Mouse (Mus musculus): ENCODE results near the gene Rnf222. TPM values are rescaled to one million over a fixed set of nuclear protein-coding genes. Genes with fewer than 3 reads are reported as not detected.

The Rnf222 gene
- total and polyA plus RNA-seq, 3 experiments: not detected

DNA sequence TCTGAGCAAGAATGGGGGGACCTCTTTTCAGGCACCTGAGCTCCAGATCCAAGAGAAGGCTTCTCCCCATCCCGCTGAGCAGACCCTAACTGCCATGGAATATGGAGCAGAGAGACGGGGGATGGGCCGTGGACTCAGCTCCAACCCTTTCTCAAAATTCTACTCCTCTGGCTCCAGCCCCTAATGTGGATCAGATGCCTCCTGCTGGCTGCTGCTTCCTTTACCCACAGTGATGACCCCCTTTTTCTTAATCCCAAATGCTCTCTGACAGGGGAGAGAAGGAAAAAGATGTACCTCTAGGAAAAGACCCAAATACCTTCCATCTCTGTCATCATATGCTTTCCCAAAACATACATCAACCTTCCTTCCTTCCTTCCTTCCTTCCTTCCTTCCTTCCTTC lies 38.6 kb downstream of the Rnf222 start, which contains the start of gene Odf4:
Odf4 (minus strand) TSS at position 101 of the 400 bp plus-strand sequence.
- dilution Hi-C loops (cut with MboI; ENCODE audit: extremely low pct_ligation_motif_present, extremely low pct_unique_long_range_greater_than_20kb, low sequenced_read_pairs): no loop called here
- DNase-seq (ENCODE audit: extremely low read depth): no peak
- H3K27ac ChIP-seq (ENCODE audit: insufficient read depth, low read depth): no peak within 1 kb of the TSS
- TF ChIP-seq UBTF (IDR thresholded peaks at IDR 0.05; ENCODE audit: low read depth, low read length) (no peak), RCOR1 (conservative IDR thresholded peaks at IDR 0.05; ENCODE audit: low read depth, low read length) (no peak), KAT2A (IDR thresholded peaks at IDR 0.05; ENCODE audit: insufficient replicate concordance, low read length) (no peak), ELF1 (IDR thresholded peaks at IDR 0.05; ENCODE audit: low read depth, low read length) (no peak), ZNF384 (IDR thresholded peaks at IDR 0.05; ENCODE audit: low read depth, low read length) (no peak)
- H3K9me3 ChIP-seq (replicated peaks; ENCODE audit: low read length): no peaks in the 10 kb centered on the region
- no peaks in the 10 kb centered on the region for H3K79me2 ChIP-seq (replicated peaks; ENCODE audit: control insufficient read depth, extremely low read depth, insufficient read depth, poor library complexity, severe bottlenecking)
- H3K4me3 ChIP-seq (replicated peaks in 1 of 3; ENCODE audit: low read depth in 2 of 3, low read length in 2 of 3, poor library complexity in 1 of 3): no peak within 1 kb of the TSS
- H3K4me2 ChIP-seq (ENCODE audit: insufficient read depth, low read depth, poor library complexity, severe bottlenecking): no peak within 1 kb of the TSS
- in situ Hi-C loops (cut with MboI; ENCODE audit: low pct_ligation_motif_present, low pct_unique_long_range_greater_than_20kb, low sequenced_read_pairs): no loop called here
- H3K4me1 ChIP-seq (ENCODE audit: control insufficient read depth in 1 of 2, insufficient read depth in 2 of 2): no peaks in the 10 kb centered on the region
- H3K27me3 ChIP-seq (replicated peaks): peaks cover 48% of the 10 kb centered on the region
- H3K36me3 ChIP-seq (replicated peaks in 1 of 2; ENCODE audit: control insufficient read depth in 1 of 2, insufficient read depth in 1 of 2, low read length in 1 of 2): no peaks in the 10 kb centered on the region
- no peak within 1 kb of the TSS for H3K9ac ChIP-seq (ENCODE audit: insufficient read depth, low read depth)

DNA sequence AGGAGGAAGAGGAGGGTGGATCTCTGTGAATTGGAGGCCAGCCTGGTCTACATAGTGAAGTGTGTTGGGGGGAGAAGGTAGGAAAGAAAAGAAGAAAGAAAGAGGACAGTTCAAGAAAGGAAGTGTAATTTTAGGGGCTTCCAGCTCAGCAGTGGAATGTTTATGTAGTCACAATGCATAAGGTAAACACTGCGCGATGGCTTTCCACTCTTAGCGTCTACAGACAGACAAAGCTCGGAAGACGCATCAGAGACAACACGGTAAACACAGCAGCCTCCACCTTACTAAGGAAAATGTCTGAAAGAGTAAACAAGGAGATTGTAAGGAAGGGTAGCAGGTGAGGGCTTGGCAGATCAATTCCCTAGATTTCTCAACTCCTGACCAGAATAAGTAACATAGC lies 41.6 kb downstream of the Rnf222 start:
- dilution Hi-C loops (cut with MboI; ENCODE audit: extremely low pct_ligation_motif_present, extremely low pct_unique_long_range_greater_than_20kb, low sequenced_read_pairs): no loop called here
- peaks cover 29% of the 10 kb centered on the region for H3K27me3 ChIP-seq (replicated peaks)
- H3K27ac ChIP-seq (ENCODE audit: insufficient read depth, low read depth): no peak overlapping the region
- TF ChIP-seq EP300 (IDR thresholded peaks at IDR 0.05; ENCODE audit: low read length): no peak
- no peak for TF ChIP-seq SMC3 (IDR thresholded peaks at IDR 0.05; ENCODE audit: low read depth, low read length)
- no peak for TF ChIP-seq JUN (IDR thresholded peaks at IDR 0.05; ENCODE audit: insufficient read depth, low read depth, low read length)
- no peak for TF ChIP-seq CHD2 (IDR thresholded peaks at IDR 0.05; ENCODE audit: low read length)
- TF ChIP-seq ELF1 (IDR thresholded peaks at IDR 0.05; ENCODE audit: low read depth, low read length): no peak
- no peak for TF ChIP-seq GABPA (IDR thresholded peaks at IDR 0.05; ENCODE audit: insufficient replicate concordance, low read depth, low read length)
- TF ChIP-seq PAX5 (IDR thresholded peaks at IDR 0.05; ENCODE audit: low read length): no peak
- no peak for TF ChIP-seq MAFK (IDR thresholded peaks at IDR 0.05; ENCODE audit: insufficient replicate concordance, low read length)
- no peak for TF ChIP-seq TCF12 (IDR thresholded peaks at IDR 0.05; ENCODE audit: low read depth, low read length)
- no peak for TF ChIP-seq BHLHE40 (IDR thresholded peaks at IDR 0.05; ENCODE audit: low read depth, low read length)
- H3K4me3 ChIP-seq (replicated peaks in 1 of 3; ENCODE audit: low read depth in 2 of 3, low read length in 2 of 3, poor library complexity in 1 of 3): no peak overlapping the region
- no peaks in the 10 kb centered on the region for H3K79me2 ChIP-seq (replicated peaks; ENCODE audit: control insufficient read depth, extremely low read depth, insufficient read depth, poor library complexity, severe bottlenecking)
- no peak overlapping the region for H3K9ac ChIP-seq (ENCODE audit: insufficient read depth, low read depth)
- H3K4me1 ChIP-seq (ENCODE audit: control insufficient read depth in 1 of 2, insufficient read depth in 2 of 2): peaks cover 5 to 13% of the 10 kb centered on the region in 2 experiments
- in situ Hi-C loops (cut with MboI; ENCODE audit: low pct_ligation_motif_present, low pct_unique_long_range_greater_than_20kb, low sequenced_read_pairs): no loop called here
- DNase-seq (ENCODE audit: extremely low read depth): no peak
- no peak overlapping the region for H3K4me2 ChIP-seq (ENCODE audit: insufficient read depth, low read depth, poor library complexity, severe bottlenecking)
- H3K9me3 ChIP-seq (replicated peaks; ENCODE audit: low read length): no peaks in the 10 kb centered on the region
- no peaks in the 10 kb centered on the region for H3K36me3 ChIP-seq (replicated peaks in 1 of 2; ENCODE audit: control insufficient read depth in 1 of 2, insufficient read depth in 1 of 2, low read length in 1 of 2)
